Mouse (Mus musculus): ENCODE measurements at regions not wholly inside any gene's neighbourhood (a gene's known extent, or its start where the extent isn't known, plus 50 kb on each side); places are given as distances from the start of the nearest gene placed in this dataset.
A peak's percentile ranks its signal among the peaks of the same experiment; 100 is the strongest.

- H3K4me1 ChIP-seq (replicated peaks), result no peaks in the 10 kb centered on the region; the same call in 1 of the 2 replicates
- no peak overlapping the region for H3K4me2 ChIP-seq
- no peaks in the 10 kb centered on the region for H3K9me3 ChIP-seq
- 72% methylated on average over 7 of the region's 7 CpGs for WGBS
- H3K27ac ChIP-seq (replicated peaks), result peak overlapping the region; percentile 63
- peak; percentile 54; the same call in 1 of the 2 replicates for ATAC-seq (ENCODE audit: low read depth)
- no peak overlapping the region for H3K9ac ChIP-seq
- H3K4me3 ChIP-seq, result no peak overlapping the region
- H3K36me3 ChIP-seq, result no peaks in the 10 kb centered on the region
- H3K27me3 ChIP-seq, result no peaks in the 10 kb centered on the region
Measured at GRCm38 (mm10) chr17:67515601-67516147, 116.8 kb downstream of the Lrrc30 start.

GRCm38 (mm10) chr17:67514387-67515241 is 117.9 kb downstream of the Lrrc30 start:
- WGBS, result 78% methylated on average over 9 of the region's 9 CpGs
- no peak for ATAC-seq (ENCODE audit: low read depth)
- Histone ChIP-seq H3K9me3 (no peaks in the 10 kb centered on the region), H3K4me2 (no peak overlapping the region), H3K9ac (no peak overlapping the region), H3K36me3 (no peaks in the 10 kb centered on the region), H3K27me3 (no peaks in the 10 kb centered on the region), H3K4me1 (replicated peaks) (no peaks in the 10 kb centered on the region; the same call in 1 of the 2 replicates), H3K4me3 (no peak overlapping the region), H3K27ac (replicated peaks) (peak overlapping the region; percentile 67)

GRCm38 (mm10) chr17:67512699-67513450 is 119.6 kb downstream of the Lrrc30 start:
- WGBS, result 79% methylated on average over 6 of the region's 6 CpGs
- H3K9me3 ChIP-seq, result no peaks in the 10 kb centered on the region
- peak overlapping the region; percentile 67 for H3K27ac ChIP-seq (replicated peaks)
- H3K9ac ChIP-seq, result no peak overlapping the region
- no peak overlapping the region for H3K4me2 ChIP-seq
- H3K4me1 ChIP-seq (replicated peaks), result no peaks in the 10 kb centered on the region; the same call in 1 of the 2 replicates
- H3K4me3 ChIP-seq, result no peak overlapping the region
- H3K36me3 ChIP-seq, result no peaks in the 10 kb centered on the region
- no peaks in the 10 kb centered on the region for H3K27me3 ChIP-seq
- ATAC-seq (ENCODE audit: low read depth), result no peak

- H3K9ac ChIP-seq, result no peak overlapping the region
- H3K4me3 ChIP-seq, result no peak overlapping the region
- H3K4me2 ChIP-seq, result no peak overlapping the region
- no peaks in the 10 kb centered on the region for H3K9me3 ChIP-seq
- H3K27me3 ChIP-seq, result no peaks in the 10 kb centered on the region
- H3K27ac ChIP-seq (replicated peaks), result 0 out of 2 replicates have a peak overlapping the region, but pooled peaks have one; percentile 23
- no peak for ATAC-seq (ENCODE audit: low read depth)
- H3K36me3 ChIP-seq, result no peaks in the 10 kb centered on the region
- 76% methylated on average over 6 of the region's 6 CpGs for WGBS
- H3K4me1 ChIP-seq (replicated peaks), result no peaks in the 10 kb centered on the region; the same call in 1 of the 2 replicates
Measured at GRCm38 (mm10) chr17:67512008-67512407, 120.5 kb downstream of the Lrrc30 start.

- WGBS, result 88% methylated on average over 9 of the region's 9 CpGs
- no peak overlapping the region for H3K4me3 ChIP-seq
- no peaks in the 10 kb centered on the region for H3K9me3 ChIP-seq
- H3K4me2 ChIP-seq, result no peak overlapping the region
- H3K27ac ChIP-seq (replicated peaks), result no peak overlapping the region
- no peaks in the 10 kb centered on the region for H3K27me3 ChIP-seq
- no peak for ATAC-seq (ENCODE audit: low read depth)
- no peaks in the 10 kb centered on the region; the same call in 1 of the 2 replicates for H3K4me1 ChIP-seq (replicated peaks)
- H3K9ac ChIP-seq, result no peak overlapping the region
- no peaks in the 10 kb centered on the region for H3K36me3 ChIP-seq
Measured at GRCm38 (mm10) chr17:67509921-67510320, 122.6 kb downstream of the Lrrc30 start.

- 87% methylated on average over 6 of the region's 6 CpGs for WGBS
- Histone ChIP-seq H3K4me1 (replicated peaks) (no peaks in the 10 kb centered on the region; the same call in 1 of the 2 replicates), H3K36me3 (no peaks in the 10 kb centered on the region), H3K27ac (replicated peaks) (no peak overlapping the region), H3K9me3 (no peaks in the 10 kb centered on the region), H3K4me3 (no peak overlapping the region), H3K27me3 (no peaks in the 10 kb centered on the region), H3K4me2 (no peak overlapping the region), H3K9ac (no peak overlapping the region)
- ATAC-seq (ENCODE audit: low read depth), result no peak
Measured at GRCm38 (mm10) chr17:67509091-67509618, 123.4 kb downstream of the Lrrc30 start.

GRCm38 (mm10) chr17:67508353-67508752 is 124.2 kb downstream of the Lrrc30 start:
- Histone ChIP-seq H3K27ac (replicated peaks) (no peak overlapping the region), H3K4me2 (no peak overlapping the region), H3K4me3 (no peak overlapping the region), H3K9me3 (no peaks in the 10 kb centered on the region), H3K4me1 (replicated peaks) (no peaks in the 10 kb centered on the region; the same call in 1 of the 2 replicates), H3K36me3 (no peaks in the 10 kb centered on the region), H3K27me3 (no peaks in the 10 kb centered on the region), H3K9ac (no peak overlapping the region)
- ATAC-seq (ENCODE audit: low read depth), result no peak
- 61% methylated on average over 2 of the region's 2 CpGs for WGBS

GRCm38 (mm10) chr17:67506466-67506865 is 126.1 kb downstream of the Lrrc30 start:
- H3K9ac ChIP-seq, result no peak overlapping the region
- H3K4me1 ChIP-seq (replicated peaks), result no peaks in the 10 kb centered on the region
- no peaks in the 10 kb centered on the region for H3K36me3 ChIP-seq
- no peak overlapping the region for H3K4me2 ChIP-seq
- H3K9me3 ChIP-seq, result no peaks in the 10 kb centered on the region
- ATAC-seq (ENCODE audit: low read depth), result no peak
- no peak overlapping the region for H3K27ac ChIP-seq (replicated peaks)
- H3K4me3 ChIP-seq, result no peak overlapping the region
- no peaks in the 10 kb centered on the region for H3K27me3 ChIP-seq
- 62% methylated on average over 2 of the region's 2 CpGs for WGBS

- no peak for ATAC-seq (ENCODE audit: low read depth)
- peaks cover 11% of the 10 kb centered on the region for H3K4me1 ChIP-seq (replicated peaks)
- H3K4me2 ChIP-seq, result no peak overlapping the region
- 90% methylated on average over 9 of the region's 9 CpGs for WGBS
- H3K4me3 ChIP-seq, result no peak overlapping the region
- H3K27ac ChIP-seq (replicated peaks), result no peak overlapping the region
- no peak overlapping the region for H3K9ac ChIP-seq
- no peaks in the 10 kb centered on the region for H3K36me3 ChIP-seq
- no peaks in the 10 kb centered on the region for H3K27me3 ChIP-seq
- H3K9me3 ChIP-seq, result no peaks in the 10 kb centered on the region
Measured at GRCm38 (mm10) chr17:67504502-67505033, 128.0 kb downstream of the Lrrc30 start.

GRCm38 (mm10) chr17:67503125-67503878 is 129.2 kb downstream of the Lrrc30 start:
- ATAC-seq (ENCODE audit: low read depth), result no peak
- no peaks in the 10 kb centered on the region for H3K27me3 ChIP-seq
- H3K27ac ChIP-seq (replicated peaks), result no peak overlapping the region
- H3K9ac ChIP-seq, result no peak overlapping the region
- H3K36me3 ChIP-seq, result no peaks in the 10 kb centered on the region
- WGBS, result 77% methylated on average over 6 of the region's 6 CpGs
- H3K4me2 ChIP-seq, result no peak overlapping the region
- H3K4me1 ChIP-seq (replicated peaks), result peaks cover 11% of the 10 kb centered on the region
- no peaks in the 10 kb centered on the region for H3K9me3 ChIP-seq
- no peak overlapping the region for H3K4me3 ChIP-seq

- peaks cover 11% of the 10 kb centered on the region for H3K4me1 ChIP-seq (replicated peaks)
- H3K9me3 ChIP-seq, result no peaks in the 10 kb centered on the region
- H3K4me2 ChIP-seq, result no peak overlapping the region
- no peak overlapping the region for H3K4me3 ChIP-seq
- 83% methylated on average over 4 of the region's 4 CpGs for WGBS
- ATAC-seq (ENCODE audit: low read depth), result no peak
- H3K9ac ChIP-seq, result no peak overlapping the region
- H3K36me3 ChIP-seq, result no peaks in the 10 kb centered on the region
- no peaks in the 10 kb centered on the region for H3K27me3 ChIP-seq
- no peak overlapping the region for H3K27ac ChIP-seq (replicated peaks)
Measured at GRCm38 (mm10) chr17:67502628-67503027, 129.9 kb downstream of the Lrrc30 start.

All from neural tube, embryonic 13.5 days (tissue).